Mouse (Mus musculus): ENCODE data around the gene Ccdc134. TPM values are rescaled to one million over a fixed set of nuclear protein-coding genes. Genes with fewer than 3 reads are reported as not detected.
A peak's percentile ranks its signal among the peaks of the same experiment; 100 is the strongest.

Gene Ccdc134
- polyA plus RNA-seq, 1 experiment from 2014 or later, result 27.6 TPM

- Histone ChIP-seq H3K36me3 (no peaks in the 10 kb centered on the region), H3K4me1 (peaks cover 72% of the 10 kb centered on the region), H3K27ac (replicated peaks) (no peak overlapping the region), H3K9me3 (replicated peaks) (no peaks in the 10 kb centered on the region), H3K4me2 (replicated peaks) (no peak overlapping the region), H3K4me3 (replicated peaks) (no peak overlapping the region), H3K27me3 (no peaks in the 10 kb centered on the region), H3K9ac (no peak overlapping the region)
- 82% methylated on average over 10 of the region's 10 CpGs for WGBS
- no peak for ATAC-seq (ENCODE audit: insufficient number of reproducible peaks, low FRiP score, low TSS enrichment, low read depth)
Observed at GRCm38 (mm10) chr15:82163356-82164060, 35.8 kb downstream of the Ccdc134 start.

- no peak overlapping the region for H3K4me2 ChIP-seq (replicated peaks)
- 57% methylated on average over 4 of the region's 4 CpGs for WGBS
- no peaks in the 10 kb centered on the region for H3K9me3 ChIP-seq (replicated peaks)
- no peak overlapping the region for H3K4me3 ChIP-seq (replicated peaks)
- no peaks in the 10 kb centered on the region for H3K27me3 ChIP-seq
- no peak for ATAC-seq (ENCODE audit: insufficient number of reproducible peaks, low FRiP score, low TSS enrichment, low read depth)
- H3K27ac ChIP-seq (replicated peaks), result 0 out of 2 replicates have a peak overlapping the region, but pooled peaks have one; percentile 22
- no peak overlapping the region for H3K9ac ChIP-seq
- no peaks in the 10 kb centered on the region for H3K36me3 ChIP-seq
- peaks cover 66% of the 10 kb centered on the region for H3K4me1 ChIP-seq
Observed at GRCm38 (mm10) chr15:82164061-82164399, 36.3 kb downstream of the Ccdc134 start.

GRCm38 (mm10) chr15:82164496-82164895, 36.8 kb downstream of the Ccdc134 start:
- Histone ChIP-seq H3K9ac (no peak overlapping the region), H3K27ac (replicated peaks) (0 out of 2 replicates have a peak overlapping the region, but pooled peaks have one; percentile 22), H3K4me1 (peaks cover 62% of the 10 kb centered on the region), H3K27me3 (no peaks in the 10 kb centered on the region), H3K4me3 (replicated peaks) (no peak overlapping the region), H3K9me3 (replicated peaks) (no peaks in the 10 kb centered on the region), H3K4me2 (replicated peaks) (no peak overlapping the region), H3K36me3 (no peaks in the 10 kb centered on the region)
- WGBS, result 64% methylated on average over 7 of the region's 7 CpGs
- no peak for ATAC-seq (ENCODE audit: insufficient number of reproducible peaks, low FRiP score, low TSS enrichment, low read depth)

GRCm38 (mm10) chr15:82165332-82166239, 37.9 kb downstream of the Ccdc134 start:
- peaks cover 51% of the 10 kb centered on the region for H3K4me1 ChIP-seq
- no peak for ATAC-seq (ENCODE audit: insufficient number of reproducible peaks, low FRiP score, low TSS enrichment, low read depth)
- H3K4me2 ChIP-seq (replicated peaks), result peak overlapping the region; percentile 22; the same call in 1 of the 2 replicates
- no peaks in the 10 kb centered on the region for H3K27me3 ChIP-seq
- WGBS, result 45% methylated on average over 8 of the region's 8 CpGs
- no peak overlapping the region for H3K9ac ChIP-seq
- peaks cover 10% of the 10 kb centered on the region for H3K36me3 ChIP-seq
- no peak overlapping the region for H3K4me3 ChIP-seq (replicated peaks)
- peak overlapping the region; percentile 78 for H3K27ac ChIP-seq (replicated peaks)
- H3K9me3 ChIP-seq (replicated peaks), result no peaks in the 10 kb centered on the region

GRCm38 (mm10) chr15:82166240-82167100, 38.7 kb downstream of the Ccdc134 start:
- Histone ChIP-seq H3K36me3 (peaks cover 19% of the 10 kb centered on the region), H3K9me3 (replicated peaks) (no peaks in the 10 kb centered on the region), H3K4me1 (peaks cover 42% of the 10 kb centered on the region), H3K9ac (no peak overlapping the region), H3K4me3 (replicated peaks) (no peak overlapping the region), H3K4me2 (replicated peaks) (peak overlapping the region; percentile 22), H3K27ac (replicated peaks) (peak overlapping the region; percentile 78), H3K27me3 (no peaks in the 10 kb centered on the region)
- 51% methylated on average over 22 of the region's 22 CpGs for WGBS
- ATAC-seq (ENCODE audit: insufficient number of reproducible peaks, low FRiP score, low TSS enrichment, low read depth), result no peak

- ATAC-seq (ENCODE audit: insufficient number of reproducible peaks, low FRiP score, low TSS enrichment, low read depth), result no peak
Observed at GRCm38 (mm10) chr15:82167201-82168168, 39.8 kb downstream of the Ccdc134 start.

GRCm38 (mm10) chr15:82169671-82170070, 41.9 kb downstream of the Ccdc134 start:
- Histone ChIP-seq H3K27me3 (no peaks in the 10 kb centered on the region), H3K4me2 (replicated peaks) (no peak overlapping the region), H3K4me1 (peaks cover 28% of the 10 kb centered on the region), H3K27ac (replicated peaks) (no peak overlapping the region), H3K9me3 (replicated peaks) (no peaks in the 10 kb centered on the region), H3K9ac (no peak overlapping the region), H3K4me3 (replicated peaks) (no peak overlapping the region), H3K36me3 (peaks cover 48% of the 10 kb centered on the region)
- 82% methylated on average over 5 of the region's 5 CpGs for WGBS
- ATAC-seq (ENCODE audit: insufficient number of reproducible peaks, low FRiP score, low TSS enrichment, low read depth), result no peak

More at GRCm38 (mm10) chr15:82167201-82168168, 39.8 kb downstream of the Ccdc134 start:
- WGBS, result 55% methylated on average over 23 of the region's 23 CpGs
- H3K9ac ChIP-seq, result no peak overlapping the region
- H3K4me1 ChIP-seq, result peaks cover 39% of the 10 kb centered on the region
- no peaks in the 10 kb centered on the region for H3K27me3 ChIP-seq
- no peak overlapping the region; the same call in 1 of the 2 replicates for H3K4me2 ChIP-seq (replicated peaks)
- H3K36me3 ChIP-seq, result peaks cover 29% of the 10 kb centered on the region
- H3K27ac ChIP-seq (replicated peaks), result peak overlapping the region; percentile 78
- no peak overlapping the region for H3K4me3 ChIP-seq (replicated peaks)
- no peaks in the 10 kb centered on the region for H3K9me3 ChIP-seq (replicated peaks)

GRCm38 (mm10) chr15:82170437-82171377, 43.0 kb downstream of the Ccdc134 start:
- ATAC-seq (ENCODE audit: insufficient number of reproducible peaks, low FRiP score, low TSS enrichment, low read depth), result no peak
- 77% methylated on average over 36 of the region's 36 CpGs for WGBS

GRCm38 (mm10) chr15:82172648-82173047, 44.9 kb downstream of the Ccdc134 start:
- Histone ChIP-seq H3K27ac (replicated peaks) (no peak overlapping the region), H3K9ac (no peak overlapping the region), H3K4me2 (replicated peaks) (no peak overlapping the region), H3K27me3 (no peaks in the 10 kb centered on the region), H3K9me3 (replicated peaks) (no peaks in the 10 kb centered on the region), H3K4me1 (peaks cover 5% of the 10 kb centered on the region; the same call in 1 of the 2 replicates), H3K36me3 (peaks cover 77% of the 10 kb centered on the region), H3K4me3 (replicated peaks) (no peak overlapping the region)
- 84% methylated on average over 8 of the region's 8 CpGs for WGBS
- ATAC-seq (ENCODE audit: insufficient number of reproducible peaks, low FRiP score, low TSS enrichment, low read depth), result no peak

More at GRCm38 (mm10) chr15:82170437-82171377, 43.0 kb downstream of the Ccdc134 start:
- Histone ChIP-seq H3K9ac (no peak overlapping the region), H3K4me3 (replicated peaks) (no peak overlapping the region), H3K36me3 (peaks cover 58% of the 10 kb centered on the region), H3K9me3 (replicated peaks) (no peaks in the 10 kb centered on the region), H3K27me3 (no peaks in the 10 kb centered on the region), H3K4me1 (peaks cover 24% of the 10 kb centered on the region), H3K27ac (replicated peaks) (no peak overlapping the region), H3K4me2 (replicated peaks) (no peak overlapping the region)

All from embryonic facial prominence, embryonic 15.5 days (tissue).